In the genomic region with DNA sequence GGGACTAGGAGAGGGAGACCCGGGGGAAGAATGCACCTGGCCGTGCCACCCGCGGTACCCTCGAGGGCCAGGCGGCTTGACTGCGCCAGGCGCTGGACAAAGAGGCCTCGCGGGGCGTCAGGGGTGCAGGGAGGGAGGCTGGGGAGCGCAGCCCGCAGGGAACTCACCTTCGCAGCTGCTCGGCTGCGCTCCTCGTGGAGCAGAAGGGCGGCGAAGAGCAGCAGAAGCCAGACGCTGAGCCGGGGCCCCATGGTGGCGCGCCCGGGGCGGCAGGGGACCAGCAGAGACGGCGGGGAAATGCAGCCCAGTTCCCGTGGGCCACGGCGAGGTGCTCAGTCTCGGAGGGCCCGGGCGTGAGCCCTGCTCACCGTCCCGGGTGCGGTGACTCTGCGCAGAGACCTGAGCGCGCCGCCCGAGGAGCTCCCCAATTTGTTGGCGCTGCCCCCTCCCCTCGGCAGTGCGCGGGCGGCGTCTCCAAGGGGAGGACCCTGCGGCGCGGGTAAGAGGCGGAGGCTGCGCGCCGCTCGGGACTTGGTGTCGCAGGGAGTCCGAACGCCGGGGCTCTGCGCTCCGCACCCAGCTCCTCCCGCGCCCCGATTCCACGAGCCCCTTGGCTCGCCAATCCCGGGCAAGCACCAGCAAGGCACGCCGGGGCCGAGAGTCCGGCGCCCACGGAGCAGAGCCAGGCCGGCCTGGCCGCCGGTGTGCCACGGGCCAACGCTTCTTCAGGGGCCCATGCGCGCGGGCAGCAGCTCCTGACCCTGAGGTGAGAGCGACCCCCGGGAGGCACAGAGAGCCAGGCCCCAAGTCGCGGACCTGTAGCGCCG, we compare ENCODE assay signal across 8 mouse cellular contexts. TPM values are rescaled to one million over a fixed set of nuclear protein-coding genes. Genes with fewer than 3 reads are reported as not detected.
A peak's percentile ranks its signal among the peaks of the same experiment; 100 is the strongest.
DNase-seq lines count a peak whose midpoint lies in the region; ATAC-seq and TF ChIP-seq lines count a peak whose summit lies in the region.

TSS of gene Col4a2 (plus strand) at position 457 of the 827 bp plus-strand sequence.
TSS of gene Col4a1 (minus strand) at position 478 of the 827 bp plus-strand sequence.

- H3K36me3 ChIP-seq in ES-E14 (ENCODE audit: control insufficient read depth, insufficient read depth, low read length, poor library complexity, severe bottlenecking), result no peaks in the 10 kb centered on the region
- no peaks in the 10 kb centered on the region for H3K36me3 ChIP-seq in hindbrain, embryonic 10.5 days
- peaks cover 10% of the 10 kb centered on the region for H3K36me3 ChIP-seq in lung, embryonic 14.5 days (ENCODE audit: insufficient read depth)

- H3K4me1 ChIP-seq in ES-E14 (ENCODE audit: control insufficient read depth in 2 of 2, insufficient read depth in 2 of 2, low read length in 2 of 2, poor library complexity in 1 of 2), result peaks cover 0 to 8% of the 10 kb centered on the region in 2 experiments; a peak in 1 of 4 replicates
- H3K4me1 ChIP-seq in hindbrain, embryonic 10.5 days (replicated peaks), result peaks cover 90% of the 10 kb centered on the region
- peaks cover 10% of the 10 kb centered on the region for H3K4me1 ChIP-seq in lung, embryonic 14.5 days (ENCODE audit: insufficient read depth)

- H3K9me3 ChIP-seq in ES-E14 (ENCODE audit: control insufficient read depth, insufficient read depth, low read depth, low read length), result no peaks in the 10 kb centered on the region
- no peaks in the 10 kb centered on the region for H3K9me3 ChIP-seq in hindbrain, embryonic 10.5 days
- H3K9me3 ChIP-seq in lung, embryonic 14.5 days (ENCODE audit: low read depth, low read length), result no peaks in the 10 kb centered on the region

- peak within 1 kb of the TSS; percentile 94 for H3K4me2 ChIP-seq in lung, embryonic 14.5 days

- peaks cover 90% of the 10 kb centered on the region for H3K27me3 ChIP-seq in hindbrain, embryonic 10.5 days (ENCODE audit: insufficient read depth, poor library complexity, severe bottlenecking)
- no peaks in the 10 kb centered on the region for H3K27me3 ChIP-seq in lung, embryonic 14.5 days (ENCODE audit: insufficient read depth, low read length)

- WGBS in hindbrain, embryonic 10.5 days, result under 1% methylated on average over 77 of the region's 87 CpGs
- under 1% methylated on average over 82 of the region's 87 CpGs for WGBS in lung, embryonic 14.5 days

- in situ Hi-C loops in ES-E14 (cut with MboI; ENCODE audit: low sequenced_read_pairs in 2 of 2, unreplicated experiment in 2 of 2), result loop anchor here (25.0 kb wide), 1 partner anchor 1075 kb away; the partner anchor contains the start of gene Sox1 (in 2 of the 2)

- peak within 1 kb of the TSS; percentile 74 for H3K9ac ChIP-seq in ES-E14 (ENCODE audit: insufficient read depth, low read depth, low read length, poor library complexity, severe bottlenecking)
- H3K9ac ChIP-seq in lung, embryonic 14.5 days, result peak within 1 kb of the TSS; percentile 95

- ATAC-seq in lung, embryonic 14.5 days (ENCODE audit: insufficient read depth), result peak; percentile 83
- ATAC-seq in activated CD4-positive, CD25-positive, alpha-beta regulatory T cell, adult 4 months, result no peak

- DNase-seq in ES-E14 (ENCODE audit: low read depth, low spot score), result peak; percentile 36
- peak; percentile 85 for DNase-seq in brain, adult 2 months (ENCODE audit: low read depth, low spot score)
- DNase-seq in frontal cortex, postnatal 25 days (ENCODE audit: low spot score in 2 of 2), result peak; percentile 52 to 65
- peak; percentile 76 for DNase-seq in hindbrain, embryonic 10.5 days (ENCODE audit: low spot score)
- peak; percentile 69 to 79 for DNase-seq in layer of hippocampus, postnatal 10 days (ENCODE audit: low spot score in 2 of 2)
- peak; percentile 93 for DNase-seq in lung, embryonic 14.5 days
- peak; percentile 74 for DNase-seq in retina, embryonic 14.5 days (ENCODE audit: low spot score)

- TF ChIP-seq CTCF in lung, embryonic 14.5 days (IDR thresholded peaks at IDR 0.05; ENCODE audit: low read depth), result 0 out of 2 replicates have a peak, but pooled peaks have one; percentile 2

- no peak within 1 kb of the TSS for H3K27ac ChIP-seq in ES-E14 (ENCODE audit: insufficient read depth, low read depth, low read length, poor library complexity, severe bottlenecking)
- peak within 1 kb of the TSS; percentile 91 for H3K27ac ChIP-seq in hindbrain, embryonic 10.5 days
- H3K27ac ChIP-seq in lung, embryonic 14.5 days (ENCODE audit: low read depth), result peak within 1 kb of the TSS; percentile 93

- H3K4me3 ChIP-seq in ES-E14 (ENCODE audit: insufficient read depth in 1 of 2, low read depth in 1 of 2, low read length in 2 of 2, poor library complexity in 1 of 2, severe bottlenecking in 1 of 2), result peak within 1 kb of the TSS; percentile 71 to 77
- H3K4me3 ChIP-seq in hindbrain, embryonic 10.5 days, result peak within 1 kb of the TSS; percentile 75
- H3K4me3 ChIP-seq in lung, embryonic 14.5 days (ENCODE audit: low read depth, low read length), result peak within 1 kb of the TSS; percentile 85

TF ChIP-seq in ES-E14, 5 proteins besides CTCF, POLR2A, EP300 and RAD21:
- TF ChIP-seq CHD2 (IDR thresholded peaks at IDR 0.05; ENCODE audit: low read depth, low read length) (no peak), MAFK (IDR thresholded peaks at IDR 0.05; ENCODE audit: insufficient read depth, low read depth, low read length) (no peak), ZC3H11A (IDR thresholded peaks at IDR 0.05; ENCODE audit: borderline replicate concordance, low read depth, low read length) (no peak), HCFC1 (IDR thresholded peaks at IDR 0.05; ENCODE audit: borderline replicate concordance, insufficient read depth, low read length) (peak; percentile 44; the same call in 1 of the 2 replicates)
TF ChIP-seq in ES-E14: peak in this region for 1.

RNA-seq across cellular contexts. Expression of gene Col4a2, which starts in this region (rescaled TPM):
- total RNA-seq in ES-E14 (2012; rRNA removed), result 40.7 and 102 TPM in 2 replicates
- polyA plus RNA-seq in hindbrain, embryonic 10.5 days (2016; fragmentation: Nextera tagmentation; extraction: Ambion mirVana), result 51.1 and 52.9 TPM in 2 replicates
- total RNA-seq in layer of hippocampus, postnatal 10 days (2021), result 10 to 100 TPM; 86.4 to 93.6 TPM
- polyA plus RNA-seq in lung, embryonic 14.5 days (2014; fragmentation: Nextera tagmentation; extraction: Ambion mirVana), result 103 and 111 TPM in 2 replicates
- not detected for polyA plus RNA-seq in activated CD4-positive, CD25-positive, alpha-beta regulatory T cell, adult 4 months (2017; shearing (Covaris generic))

RNA-seq across cellular contexts. Expression of gene Col4a1, which starts in this region (rescaled TPM):
- 85.7 and 198 TPM in 2 replicates for total RNA-seq in ES-E14 (2012; rRNA removed)
- 122 and 123 TPM in 2 replicates for polyA plus RNA-seq in hindbrain, embryonic 10.5 days (2016; fragmentation: Nextera tagmentation; extraction: Ambion mirVana)
- 100 to 1,000 TPM; 125 to 139 TPM for total RNA-seq in layer of hippocampus, postnatal 10 days (2021)
- polyA plus RNA-seq in lung, embryonic 14.5 days (2014; fragmentation: Nextera tagmentation; extraction: Ambion mirVana), result 372 and 389 TPM in 2 replicates
- polyA plus RNA-seq in activated CD4-positive, CD25-positive, alpha-beta regulatory T cell, adult 4 months (2017; shearing (Covaris generic)), result not detected

Comparison
In these comparisons a context has a peak if more than half of its experiments do, and no peak if none do; other contexts are left out.
1. RNA of gene Col4a2 (polyA plus RNA-seq): 103 to 111 TPM in lung, embryonic 14.5 days and 51.1 to 52.9 TPM in hindbrain, embryonic 10.5 days; not detected in activated CD4-positive, CD25-positive, alpha-beta regulatory T cell, adult 4 months; every median in the first group is over 10 times any median in the second.
2. RNA of gene Col4a1 (polyA plus RNA-seq): 372 to 389 TPM in lung, embryonic 14.5 days and 122 to 123 TPM in hindbrain, embryonic 10.5 days; not detected in activated CD4-positive, CD25-positive, alpha-beta regulatory T cell, adult 4 months; every median in the first group is over 100 times any median in the second.
3. DNase-seq: peak in every context shown above with its lines; median percentile 93 in lung, embryonic 14.5 days; 85 in brain, adult 2 months; 76 in hindbrain, embryonic 10.5 days; 74 in layer of hippocampus, postnatal 10 days; 74 in retina, embryonic 14.5 days; 58 in frontal cortex, postnatal 25 days; 36 in ES-E14.
4. Peak in every context shown above with its lines, with median percentiles within 50 percentile points of each other: H3K4me3 ChIP-seq.